Mouse (Mus musculus): ENCODE measurements around the gene Gm12248. TPM values are rescaled to one million over a fixed set of nuclear protein-coding genes. Genes with fewer than 3 reads are reported as not detected.

The Gm12248 gene
- polyA plus RNA-seq, 1 experiment from 2014 or later, result not detected

- Histone ChIP-seq H3K36me3 (ENCODE audit: inconsistent target) (no peaks in the 10 kb centered on the region), H3K79me2 (ENCODE audit: inconsistent target) (peaks cover 100% of the 10 kb centered on the region), H3K27ac (no peak overlapping the region), H3K4me3 (ENCODE audit: inconsistent target) (no peak overlapping the region)
- 6% methylated on average over 2 of the region's 2 CpGs for WGBS (ENCODE audit: missing documents)
These were observed 63.1 kb downstream of the Gm12248 start for GRCm38 (mm10) chr11:58029869-58030268.

GRCm38 (mm10) chr11:58028981-58029380, 64.0 kb downstream of the Gm12248 start:
- Histone ChIP-seq H3K79me2 (ENCODE audit: inconsistent target) (peaks cover 100% of the 10 kb centered on the region), H3K27ac (no peak overlapping the region), H3K36me3 (ENCODE audit: inconsistent target) (no peaks in the 10 kb centered on the region), H3K4me3 (ENCODE audit: inconsistent target) (no peak overlapping the region)
- 100% methylated on average over 1 of the region's 1 CpGs for WGBS (ENCODE audit: missing documents)

GRCm38 (mm10) chr11:58026860-58027259, 66.1 kb downstream of the Gm12248 start:
- Histone ChIP-seq H3K79me2 (ENCODE audit: inconsistent target) (peaks cover 100% of the 10 kb centered on the region), H3K36me3 (ENCODE audit: inconsistent target) (no peaks in the 10 kb centered on the region), H3K4me3 (ENCODE audit: inconsistent target) (no peak overlapping the region), H3K27ac (no peak overlapping the region)
- whole genome bisulfite sequencing (ENCODE audit: missing documents), result 100% methylated on average over 1 of the region's 1 CpGs

GRCm38 (mm10) chr11:58026337-58026736, 66.6 kb downstream of the Gm12248 start:
- WGBS (ENCODE audit: missing documents), result 18% methylated on average over 3 of the region's 3 CpGs
- Histone ChIP-seq H3K27ac (no peak overlapping the region), H3K4me3 (ENCODE audit: inconsistent target) (no peak overlapping the region), H3K79me2 (ENCODE audit: inconsistent target) (peaks cover 100% of the 10 kb centered on the region), H3K36me3 (ENCODE audit: inconsistent target) (no peaks in the 10 kb centered on the region)

GRCm38 (mm10) chr11:58025881-58026280, 67.1 kb downstream of the Gm12248 start:
- 63% methylated on average over 4 of the region's 4 CpGs for WGBS (ENCODE audit: missing documents)
- H3K36me3 ChIP-seq (ENCODE audit: inconsistent target), result no peaks in the 10 kb centered on the region
- peaks cover 100% of the 10 kb centered on the region for H3K79me2 ChIP-seq (ENCODE audit: inconsistent target)
- H3K27ac ChIP-seq, result no peak overlapping the region
- H3K4me3 ChIP-seq (ENCODE audit: inconsistent target), result no peak overlapping the region

GRCm38 (mm10) chr11:58024671-58025070, 68.3 kb downstream of the Gm12248 start:
- WGBS (ENCODE audit: missing documents), result 19% methylated on average over 2 of the region's 2 CpGs
- H3K36me3 ChIP-seq (ENCODE audit: inconsistent target), result no peaks in the 10 kb centered on the region
- no peak overlapping the region for H3K27ac ChIP-seq
- H3K79me2 ChIP-seq (ENCODE audit: inconsistent target), result peaks cover 100% of the 10 kb centered on the region
- H3K4me3 ChIP-seq (ENCODE audit: inconsistent target), result no peak overlapping the region

- WGBS (ENCODE audit: missing documents), result 87% methylated on average over 1 of the region's 1 CpGs
- no peak overlapping the region for H3K4me3 ChIP-seq (ENCODE audit: inconsistent target)
- no peak overlapping the region for H3K27ac ChIP-seq
- peaks cover 100% of the 10 kb centered on the region for H3K79me2 ChIP-seq (ENCODE audit: inconsistent target)
- H3K36me3 ChIP-seq (ENCODE audit: inconsistent target), result no peaks in the 10 kb centered on the region
These were observed 68.7 kb downstream of the Gm12248 start for GRCm38 (mm10) chr11:58024271-58024670.

- H3K36me3 ChIP-seq (ENCODE audit: inconsistent target), result no peaks in the 10 kb centered on the region
- H3K27ac ChIP-seq, result peak overlapping the region; percentile 25
- peaks cover 100% of the 10 kb centered on the region for H3K79me2 ChIP-seq (ENCODE audit: inconsistent target)
- no peak overlapping the region for H3K4me3 ChIP-seq (ENCODE audit: inconsistent target)
- WGBS (ENCODE audit: missing documents), result 63% methylated on average over 2 of the region's 2 CpGs
These were observed 71.3 kb downstream of the Gm12248 start for GRCm38 (mm10) chr11:58021618-58022017.

- Histone ChIP-seq H3K36me3 (ENCODE audit: inconsistent target) (no peaks in the 10 kb centered on the region), H3K27ac (peak overlapping the region; percentile 25), H3K79me2 (ENCODE audit: inconsistent target) (peaks cover 100% of the 10 kb centered on the region), H3K4me3 (ENCODE audit: inconsistent target) (no peak overlapping the region)
- WGBS (ENCODE audit: missing documents), result 8% methylated on average over 1 of the region's 1 CpGs
These were observed 71.8 kb downstream of the Gm12248 start for GRCm38 (mm10) chr11:58021095-58021494.

GRCm38 (mm10) chr11:58018701-58019100, 74.2 kb downstream of the Gm12248 start:
- 79% methylated on average over 4 of the region's 4 CpGs for WGBS (ENCODE audit: missing documents)
- no peak overlapping the region for H3K27ac ChIP-seq
- H3K36me3 ChIP-seq (ENCODE audit: inconsistent target), result no peaks in the 10 kb centered on the region
- no peak overlapping the region for H3K4me3 ChIP-seq (ENCODE audit: inconsistent target)
- H3K79me2 ChIP-seq (ENCODE audit: inconsistent target), result peaks cover 100% of the 10 kb centered on the region

- peaks cover 100% of the 10 kb centered on the region for H3K79me2 ChIP-seq (ENCODE audit: inconsistent target)
- H3K4me3 ChIP-seq (ENCODE audit: inconsistent target), result no peak overlapping the region
- no peak overlapping the region for H3K27ac ChIP-seq
- 30% methylated on average over 2 of the region's 2 CpGs for WGBS (ENCODE audit: missing documents)
- no peaks in the 10 kb centered on the region for H3K36me3 ChIP-seq (ENCODE audit: inconsistent target)
These were observed 74.6 kb downstream of the Gm12248 start for GRCm38 (mm10) chr11:58018287-58018686.

GRCm38 (mm10) chr11:58017422-58017821, 75.5 kb downstream of the Gm12248 start:
- 63% methylated on average over 1 of the region's 1 CpGs for WGBS (ENCODE audit: missing documents)
- Histone ChIP-seq H3K4me3 (ENCODE audit: inconsistent target) (no peak overlapping the region), H3K79me2 (ENCODE audit: inconsistent target) (peaks cover 100% of the 10 kb centered on the region), H3K27ac (no peak overlapping the region), H3K36me3 (ENCODE audit: inconsistent target) (no peaks in the 10 kb centered on the region)

GRCm38 (mm10) chr11:58016371-58016770, 76.6 kb downstream of the Gm12248 start:
- WGBS (ENCODE audit: missing documents), result 72% methylated on average over 3 of the region's 3 CpGs
- Histone ChIP-seq H3K79me2 (ENCODE audit: inconsistent target) (peaks cover 100% of the 10 kb centered on the region), H3K27ac (no peak overlapping the region), H3K36me3 (ENCODE audit: inconsistent target) (no peaks in the 10 kb centered on the region), H3K4me3 (ENCODE audit: inconsistent target) (no peak overlapping the region)

GRCm38 (mm10) chr11:58015339-58015738, 77.6 kb downstream of the Gm12248 start:
- Histone ChIP-seq H3K27ac (no peak overlapping the region), H3K79me2 (ENCODE audit: inconsistent target) (peaks cover 100% of the 10 kb centered on the region), H3K36me3 (ENCODE audit: inconsistent target) (no peaks in the 10 kb centered on the region), H3K4me3 (ENCODE audit: inconsistent target) (no peak overlapping the region)
- 78% methylated on average over 2 of the region's 2 CpGs for WGBS (ENCODE audit: missing documents)

GRCm38 (mm10) chr11:58014604-58015003, 78.3 kb downstream of the Gm12248 start:
- WGBS (ENCODE audit: missing documents), result 63% methylated on average over 1 of the region's 1 CpGs
- no peak overlapping the region for H3K4me3 ChIP-seq (ENCODE audit: inconsistent target)
- H3K27ac ChIP-seq, result no peak overlapping the region
- H3K36me3 ChIP-seq (ENCODE audit: inconsistent target), result no peaks in the 10 kb centered on the region
- peaks cover 96% of the 10 kb centered on the region for H3K79me2 ChIP-seq (ENCODE audit: inconsistent target)
